Mouse (Mus musculus): ENCODE measurements at regions not wholly inside any gene's neighbourhood (a gene's known extent, or its start where the extent isn't known, plus 50 kb on each side); places are given as distances from the start of the nearest gene placed in this dataset.

GRCm38 (mm10) chr8:74315382-74315781, 557.6 kb upstream of the Isx start:
- TF ChIP-seq HCFC1 (IDR thresholded peaks at IDR 0.05; ENCODE audit: borderline replicate concordance, insufficient read depth, low read length) (no peak), CHD2 (IDR thresholded peaks at IDR 0.05; ENCODE audit: low read depth, low read length) (no peak), MAFK (IDR thresholded peaks at IDR 0.05; ENCODE audit: insufficient read depth, low read depth, low read length) (no peak), ZNF384 (IDR thresholded peaks at IDR 0.05; ENCODE audit: low read depth, low read length) (no peak)

Measured in ES-E14 (cell line).